Mouse (Mus musculus) small intestine, adult 10 weeks (tissue): ENCODE results near the gene Zcchc17. TPM values are rescaled to one million over a fixed set of nuclear protein-coding genes. Genes with fewer than 3 reads are reported as not detected.

Experiments used
- polyA plus RNA-seq: library from polyadenylated mRNA; stranded (reverse); fragments of 350-450 nt; fragmentation: Illumina TruSeq; extraction: RNeasy Lipid Tissue Mini Kit (QIAGEN cat#74804); gene quantifications from one replicate; pipeline ENCODE4 v1.2.3, GENCODE M21; 2014; ENCODE audit warnings: low replicate concordance

Gene Zcchc17
- polyA plus RNA-seq, result 20.3 TPM

DNA sequence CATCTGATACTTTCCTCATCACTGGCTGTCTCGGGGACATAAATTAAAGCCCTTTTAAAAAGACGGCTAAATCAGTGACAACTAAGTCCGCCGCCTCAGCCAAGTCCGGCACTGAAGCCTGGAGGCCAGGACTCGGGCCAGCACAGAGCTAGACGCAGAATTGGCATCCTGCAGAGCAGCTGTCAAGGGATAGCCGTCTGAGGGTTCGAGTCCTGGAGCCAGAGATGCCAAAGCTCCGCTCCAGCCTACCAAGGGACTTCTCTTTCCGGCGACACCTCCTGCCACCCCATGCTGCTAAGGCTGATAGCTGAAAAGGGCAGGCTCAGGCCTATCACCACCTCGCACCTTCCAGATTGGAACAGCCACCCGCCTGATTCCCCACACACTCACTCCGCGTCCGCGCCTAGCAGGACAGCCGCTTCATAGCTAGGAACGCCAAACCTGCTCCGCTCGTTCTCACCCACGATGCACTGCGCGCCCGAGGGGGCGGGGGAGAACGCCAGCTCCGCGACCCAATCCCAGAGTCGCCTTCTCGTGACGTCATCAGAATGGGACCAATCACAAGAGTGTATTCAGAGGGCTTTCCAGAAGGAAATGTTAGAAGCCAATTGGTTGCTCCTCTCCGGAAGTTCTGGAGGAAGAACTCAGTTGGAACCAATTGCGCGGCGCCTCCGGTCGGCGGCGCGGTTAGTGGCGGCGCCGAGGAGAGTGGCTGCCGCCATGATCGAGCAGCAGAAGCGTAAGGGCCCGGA lies at the start of gene Zcchc17, which contains the start of gene Snrnp40:
Zcchc17 (minus strand) TSS at position 458 of the 752 bp plus-strand sequence.
Snrnp40 (plus strand) TSS at position 647 of the 752 bp plus-strand sequence.

DNA sequence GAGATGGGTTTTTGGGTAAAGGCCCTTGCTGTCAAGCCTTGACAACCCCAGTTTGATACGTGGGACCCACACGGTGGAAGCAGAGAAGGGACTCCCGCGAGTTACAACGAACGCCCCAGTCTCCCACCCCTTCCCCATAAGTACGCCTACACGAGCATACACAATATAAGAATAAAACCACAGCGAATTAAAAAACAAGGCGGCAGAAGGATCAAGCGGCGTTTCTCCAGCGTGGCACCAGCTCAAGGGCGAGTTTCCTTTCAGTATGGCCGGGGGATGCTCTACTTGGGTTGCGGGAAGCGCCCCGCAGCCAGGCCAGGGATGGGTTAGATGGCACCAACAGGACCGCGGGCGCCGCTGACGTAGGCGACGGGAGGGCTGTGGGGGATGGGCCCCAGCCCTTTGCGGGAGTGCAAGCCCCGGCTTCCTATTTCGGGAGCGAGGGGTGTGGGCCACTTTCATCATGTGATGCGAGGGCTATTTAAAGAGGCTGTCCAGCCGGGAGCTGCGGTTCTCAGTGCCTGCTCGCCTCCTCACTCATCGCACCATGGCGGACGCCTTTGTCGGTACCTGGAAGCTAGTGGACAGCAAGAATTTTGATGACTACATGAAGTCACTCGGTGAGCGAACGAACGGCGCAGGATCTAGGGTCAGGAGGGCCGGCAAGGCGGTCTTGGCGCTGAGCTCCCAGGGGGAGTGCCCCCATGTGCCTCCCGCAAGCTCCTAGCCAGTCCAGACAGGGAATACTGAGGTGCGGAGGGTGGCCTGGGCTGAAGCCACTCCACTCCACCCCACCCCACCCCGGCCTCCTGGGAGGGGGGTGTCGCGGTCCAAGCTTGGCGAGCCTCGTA lies 51.3 kb downstream of the Zcchc17 start, which contains the start of the genes Fabp3 and Gm10570:
Fabp3 (plus strand) TSS at position 365 of the 851 bp plus-strand sequence.
Gm10570 (minus strand) TSS at position 444 of the 851 bp plus-strand sequence.

DNA sequence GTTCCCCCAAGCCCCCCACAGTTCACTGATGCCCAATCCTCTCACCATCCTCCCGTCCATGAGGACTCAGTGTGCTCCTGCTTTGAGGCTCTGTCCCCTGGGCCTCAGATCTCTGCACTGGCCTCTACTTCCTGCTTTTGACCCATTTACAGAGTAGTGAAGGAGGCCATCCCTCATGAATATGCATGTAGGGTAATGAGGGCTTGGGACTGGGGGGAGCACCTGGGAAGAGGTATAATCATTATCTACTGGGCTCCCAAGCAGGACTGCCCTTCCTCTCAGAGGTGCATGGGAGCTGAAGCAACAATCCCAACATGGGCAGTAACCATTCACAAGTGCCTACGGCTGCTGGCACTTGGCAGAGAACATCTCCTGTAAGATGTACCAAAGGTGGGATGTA lies 80.6 kb downstream of the Zcchc17 start, which contains the start of gene Serinc2:
Serinc2 (minus strand) TSS at position 101 of the 400 bp plus-strand sequence.

Other genes with a start within 250 kb of the Zcchc17 start
- gene Hcrtr1, start 220.6 kb downstream of the Zcchc17 start, polyA plus RNA-seq, result not detected
- 3.1 TPM for gene Tinagl1, start 184.8 kb downstream of the Zcchc17 start, polyA plus RNA-seq
- not detected for gene Gm853, start 137.5 kb downstream of the Zcchc17 start, polyA plus RNA-seq
- gene Serinc2, start 80.7 kb downstream of the Zcchc17 start, polyA plus RNA-seq, result 0.82 TPM
- not detected for gene Fabp3, start 51.3 kb downstream of the Zcchc17 start, polyA plus RNA-seq
- gene Gm10570, start 51.3 kb downstream of the Zcchc17 start, polyA plus RNA-seq, result not detected
- 9.6 TPM for gene Snrnp40, start 189 bp upstream of the Zcchc17 start, polyA plus RNA-seq
- not detected for gene Nkain1, start 214.2 kb upstream of the Zcchc17 start, polyA plus RNA-seq